Mouse (Mus musculus): Measurements from ENCODE around the gene Stum. TPM values are rescaled to one million over a fixed set of nuclear protein-coding genes. Genes with fewer than 3 reads are reported as not detected.

The Stum gene
- polyA plus RNA-seq, 1 experiment from 2014 or later: 6.4 TPM

DNA sequence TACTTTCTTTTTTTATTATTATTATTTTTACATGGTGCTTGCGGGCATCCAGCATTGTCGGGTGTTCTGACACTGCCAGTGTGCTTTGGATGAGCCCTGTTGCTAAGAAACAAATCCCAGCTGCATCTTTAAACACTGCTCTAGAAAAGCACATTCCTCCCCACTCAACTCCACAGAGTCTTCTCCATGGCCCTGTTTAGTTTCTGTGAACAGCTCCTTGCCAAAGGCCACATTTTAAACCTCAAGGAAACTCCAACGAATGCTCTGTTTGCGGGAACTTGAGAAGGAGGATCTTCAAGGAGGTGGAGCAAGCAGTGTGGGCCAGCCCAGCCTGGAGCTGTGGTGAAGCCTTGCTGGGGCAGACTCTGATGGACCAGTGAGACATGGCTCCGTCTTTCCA is 22.6 kb downstream of the Stum start:
- Histone ChIP-seq H3K36me3 (ENCODE audit: control insufficient read depth, insufficient read depth, low read length) (no peaks in the 10 kb centered on the region), H3K9me3 (ENCODE audit: control insufficient read depth, low read length) (no peaks in the 10 kb centered on the region), H3K4me1 (ENCODE audit: control insufficient read depth, insufficient read depth, low read length) (peaks cover 15% of the 10 kb centered on the region; the same call in 1 of the 2 replicates), H3K27me3 (ENCODE audit: control insufficient read depth, insufficient read depth, low read length) (no peaks in the 10 kb centered on the region), H3K4me3 (replicated peaks; ENCODE audit: low read depth, low read length) (no peak overlapping the region), H3K27ac (replicated peaks; ENCODE audit: low read depth, low read length) (no peak overlapping the region), H3K4me2 (ENCODE audit: low read length) (no peak overlapping the region), H3K9ac (replicated peaks; ENCODE audit: low read length) (no peak overlapping the region)
- DNase-seq (peak; percentile 38), ATAC-seq (ENCODE audit: low FRiP score, low TSS enrichment) (no peak)
- 35% methylated on average over 5 of the region's 5 CpGs for WGBS

DNA sequence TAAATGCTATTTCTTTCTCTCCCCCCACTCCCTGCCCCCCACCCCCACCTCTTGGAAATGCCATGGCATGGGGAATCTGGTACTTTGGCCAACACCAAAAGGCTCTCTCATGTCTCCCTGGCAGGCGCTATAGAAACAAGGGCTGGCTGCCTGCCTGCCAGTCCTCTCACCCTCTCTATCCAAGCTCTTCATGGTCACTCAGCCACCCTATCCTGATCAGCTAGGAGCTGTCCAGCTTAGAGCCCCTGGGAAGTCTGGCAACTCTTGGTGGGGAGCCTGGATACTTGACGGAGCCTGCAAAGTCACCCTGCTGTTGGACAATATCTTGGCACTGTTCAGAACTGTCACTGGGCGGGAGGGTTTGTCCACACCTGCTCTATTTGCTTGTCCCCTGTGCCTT is 24.6 kb downstream of the Stum start:
- Histone ChIP-seq H3K27me3 (ENCODE audit: control insufficient read depth, insufficient read depth, low read length) (no peaks in the 10 kb centered on the region), H3K36me3 (ENCODE audit: control insufficient read depth, insufficient read depth, low read length) (no peaks in the 10 kb centered on the region), H3K9me3 (ENCODE audit: control insufficient read depth, low read length) (no peaks in the 10 kb centered on the region), H3K4me2 (ENCODE audit: low read length) (no peak overlapping the region), H3K4me1 (ENCODE audit: control insufficient read depth, insufficient read depth, low read length) (peaks cover 15% of the 10 kb centered on the region; the same call in 1 of the 2 replicates), H3K27ac (replicated peaks; ENCODE audit: low read depth, low read length) (no peak overlapping the region), H3K9ac (replicated peaks; ENCODE audit: low read length) (no peak overlapping the region), H3K4me3 (replicated peaks; ENCODE audit: low read depth, low read length) (no peak overlapping the region)
- ATAC-seq (ENCODE audit: low FRiP score, low TSS enrichment): no peak
- no peak for DNase-seq
- 71% methylated on average over 3 of the region's 3 CpGs for WGBS

DNA sequence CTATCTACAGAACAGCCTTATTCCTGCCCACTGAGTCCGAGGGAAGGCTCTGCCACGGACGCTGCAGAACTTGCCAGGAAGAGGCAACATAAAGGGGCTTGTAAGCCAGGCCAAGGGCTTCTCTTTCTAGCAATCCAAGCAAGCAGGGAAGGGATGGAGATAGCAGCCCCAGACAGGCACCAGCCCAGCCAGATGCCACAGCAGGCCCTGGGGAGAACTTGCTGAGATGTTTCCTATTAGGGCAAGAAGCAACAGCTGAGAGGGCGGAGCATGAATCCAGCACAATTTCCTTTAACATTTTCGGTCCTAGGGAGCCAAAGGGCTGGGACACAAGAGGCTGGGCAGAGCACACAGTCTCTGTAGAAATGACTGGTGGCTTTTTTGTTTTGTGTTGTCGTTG is 25.0 kb downstream of the Stum start:
- Histone ChIP-seq H3K9ac (replicated peaks; ENCODE audit: low read length) (no peak overlapping the region), H3K4me1 (ENCODE audit: control insufficient read depth, insufficient read depth, low read length) (peaks cover 15% of the 10 kb centered on the region; the same call in 1 of the 2 replicates), H3K27me3 (ENCODE audit: control insufficient read depth, insufficient read depth, low read length) (no peaks in the 10 kb centered on the region), H3K4me3 (replicated peaks; ENCODE audit: low read depth, low read length) (no peak overlapping the region), H3K4me2 (ENCODE audit: low read length) (no peak overlapping the region), H3K36me3 (ENCODE audit: control insufficient read depth, insufficient read depth, low read length) (no peaks in the 10 kb centered on the region), H3K27ac (replicated peaks; ENCODE audit: low read depth, low read length) (no peak overlapping the region), H3K9me3 (ENCODE audit: control insufficient read depth, low read length) (no peaks in the 10 kb centered on the region)
- ATAC-seq (ENCODE audit: low FRiP score, low TSS enrichment): no peak
- 64% methylated on average over 6 of the region's 6 CpGs for whole genome bisulfite sequencing
- peak; percentile 27 for DNase-seq

DNA sequence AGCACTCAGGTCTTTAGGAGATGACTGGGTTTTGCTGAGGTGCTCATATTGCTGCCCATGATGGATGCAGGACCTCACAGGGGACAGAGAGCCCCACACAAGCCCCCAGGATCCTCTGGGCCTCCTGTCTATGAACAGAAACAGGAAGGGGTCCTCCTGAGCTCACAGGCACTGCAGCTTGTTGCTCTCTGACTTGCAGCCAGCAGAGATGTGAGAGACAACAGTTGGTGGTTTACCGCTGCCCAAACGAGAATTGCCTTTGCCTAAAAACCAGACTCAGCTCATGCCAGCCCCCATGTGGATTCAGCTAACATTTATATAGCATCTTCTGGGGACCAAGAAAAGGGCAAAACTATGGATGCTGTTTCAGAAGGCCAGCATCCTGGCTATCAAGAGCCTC is 33.7 kb downstream of the Stum start:
- ATAC-seq (ENCODE audit: low FRiP score, low TSS enrichment): no peak
- Histone ChIP-seq H3K9ac (replicated peaks; ENCODE audit: low read length) (0 out of 2 replicates have a peak overlapping the region, but pooled peaks have one; percentile 6), H3K4me3 (replicated peaks; ENCODE audit: low read depth, low read length) (no peak overlapping the region), H3K27ac (replicated peaks; ENCODE audit: low read depth, low read length) (no peak overlapping the region), H3K4me2 (ENCODE audit: low read length) (no peak overlapping the region), H3K27me3 (ENCODE audit: control insufficient read depth, insufficient read depth, low read length) (no peaks in the 10 kb centered on the region), H3K9me3 (ENCODE audit: control insufficient read depth, low read length) (no peaks in the 10 kb centered on the region), H3K4me1 (ENCODE audit: control insufficient read depth, insufficient read depth, low read length) (no peaks in the 10 kb centered on the region), H3K36me3 (ENCODE audit: control insufficient read depth, insufficient read depth, low read length) (no peaks in the 10 kb centered on the region)
- no peak for DNase-seq
- WGBS: 74% methylated on average over 2 of the region's 2 CpGs

DNA sequence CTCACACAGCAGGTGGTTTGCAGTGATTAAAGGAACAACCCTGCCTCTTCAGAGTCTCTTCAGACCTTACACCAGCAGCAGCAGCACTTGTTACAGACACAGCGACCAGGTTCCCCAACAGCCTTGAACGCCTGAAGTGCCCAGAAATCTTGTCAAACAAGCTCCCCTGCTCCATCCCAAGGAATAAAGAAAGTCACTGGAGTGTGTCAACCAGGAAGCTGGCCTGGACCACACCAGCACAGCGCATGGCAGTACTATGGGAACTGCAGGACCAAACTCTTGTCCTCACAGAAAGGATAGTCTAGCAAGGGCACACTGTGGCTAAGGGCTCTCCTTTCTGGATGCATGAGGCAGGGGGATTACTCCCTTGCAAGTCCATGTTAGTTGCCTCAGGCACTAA is 38.9 kb downstream of the Stum start:
- Histone ChIP-seq H3K4me2 (ENCODE audit: low read length) (no peak overlapping the region), H3K27ac (replicated peaks; ENCODE audit: low read depth, low read length) (no peak overlapping the region), H3K9ac (replicated peaks; ENCODE audit: low read length) (no peak overlapping the region), H3K27me3 (ENCODE audit: control insufficient read depth, insufficient read depth, low read length) (no peaks in the 10 kb centered on the region), H3K4me3 (replicated peaks; ENCODE audit: low read depth, low read length) (no peak overlapping the region), H3K9me3 (ENCODE audit: control insufficient read depth, low read length) (no peaks in the 10 kb centered on the region), H3K4me1 (ENCODE audit: control insufficient read depth, insufficient read depth, low read length) (no peaks in the 10 kb centered on the region), H3K36me3 (ENCODE audit: control insufficient read depth, insufficient read depth, low read length) (no peaks in the 10 kb centered on the region)
- DNase-seq (no peak), ATAC-seq (ENCODE audit: low FRiP score, low TSS enrichment) (no peak)
- 53% methylated on average over 3 of the region's 3 CpGs for WGBS

DNA sequence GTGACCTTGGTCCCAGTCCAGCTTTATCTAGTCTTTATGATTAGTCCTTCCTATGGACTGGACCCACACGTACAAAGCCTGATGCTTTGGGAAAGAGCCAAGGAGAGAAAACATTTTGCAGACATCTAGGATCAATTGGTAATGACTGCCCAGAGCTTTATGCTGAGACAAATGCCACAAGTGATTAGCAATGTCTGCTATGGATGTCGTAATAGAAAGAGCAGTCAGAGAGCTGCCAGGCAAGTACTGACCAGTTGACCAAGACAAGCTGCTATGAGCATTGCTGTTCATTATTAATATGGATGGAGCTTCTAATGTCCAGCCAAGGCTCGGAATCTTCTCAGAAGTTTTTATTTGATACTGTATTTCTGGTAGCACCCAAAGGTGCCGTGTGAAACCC is 43.8 kb downstream of the Stum start:
- Histone ChIP-seq H3K27ac (replicated peaks; ENCODE audit: low read depth, low read length) (no peak overlapping the region), H3K36me3 (ENCODE audit: control insufficient read depth, insufficient read depth, low read length) (no peaks in the 10 kb centered on the region), H3K9me3 (ENCODE audit: control insufficient read depth, low read length) (no peaks in the 10 kb centered on the region), H3K4me2 (ENCODE audit: low read length) (no peak overlapping the region), H3K27me3 (ENCODE audit: control insufficient read depth, insufficient read depth, low read length) (no peaks in the 10 kb centered on the region), H3K9ac (replicated peaks; ENCODE audit: low read length) (no peak overlapping the region), H3K4me1 (ENCODE audit: control insufficient read depth, insufficient read depth, low read length) (peaks cover 4% of the 10 kb centered on the region; the same call in 1 of the 2 replicates), H3K4me3 (replicated peaks; ENCODE audit: low read depth, low read length) (no peak overlapping the region)
- no peak for DNase-seq
- no peak for ATAC-seq (ENCODE audit: low FRiP score, low TSS enrichment)
- 80% methylated on average over 4 of the region's 4 CpGs for WGBS

DNA sequence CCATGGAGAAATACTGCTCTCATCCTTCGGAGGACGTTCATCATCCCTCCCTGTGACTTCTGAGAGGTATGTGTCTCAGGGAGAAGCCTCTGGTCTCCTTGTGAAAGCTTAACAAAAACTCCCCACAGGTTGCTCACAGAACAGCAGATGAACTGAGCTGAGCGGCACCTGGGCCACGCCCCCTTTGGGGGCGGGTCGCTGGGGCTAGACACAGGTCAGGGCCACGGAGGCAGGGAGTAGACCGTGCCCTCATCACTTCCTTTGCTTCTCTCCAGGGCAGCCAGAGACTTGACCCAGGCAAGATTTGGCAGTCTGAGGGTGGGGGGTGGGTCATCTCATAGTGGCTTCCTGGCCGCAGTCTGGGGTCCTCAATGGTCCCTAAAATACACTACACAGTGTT is 48.4 kb downstream of the Stum start:
- H3K4me3 ChIP-seq (replicated peaks; ENCODE audit: low read depth, low read length): no peak overlapping the region
- no peaks in the 10 kb centered on the region for H3K9me3 ChIP-seq (ENCODE audit: control insufficient read depth, low read length)
- no peak overlapping the region for H3K4me2 ChIP-seq (ENCODE audit: low read length)
- H3K27me3 ChIP-seq (ENCODE audit: control insufficient read depth, insufficient read depth, low read length): no peaks in the 10 kb centered on the region
- 12% methylated on average over 9 of the region's 9 CpGs for WGBS
- H3K9ac ChIP-seq (replicated peaks; ENCODE audit: low read length): no peak overlapping the region
- no peak overlapping the region for H3K27ac ChIP-seq (replicated peaks; ENCODE audit: low read depth, low read length)
- ATAC-seq (ENCODE audit: low FRiP score, low TSS enrichment) (no peak; the same call in 1 of the 2 replicates), DNase-seq (no peak)
- peaks cover 15% of the 10 kb centered on the region; the same call in 1 of the 2 replicates for H3K4me1 ChIP-seq (ENCODE audit: control insufficient read depth, insufficient read depth, low read length)
- H3K36me3 ChIP-seq (ENCODE audit: control insufficient read depth, insufficient read depth, low read length): no peaks in the 10 kb centered on the region

DNA sequence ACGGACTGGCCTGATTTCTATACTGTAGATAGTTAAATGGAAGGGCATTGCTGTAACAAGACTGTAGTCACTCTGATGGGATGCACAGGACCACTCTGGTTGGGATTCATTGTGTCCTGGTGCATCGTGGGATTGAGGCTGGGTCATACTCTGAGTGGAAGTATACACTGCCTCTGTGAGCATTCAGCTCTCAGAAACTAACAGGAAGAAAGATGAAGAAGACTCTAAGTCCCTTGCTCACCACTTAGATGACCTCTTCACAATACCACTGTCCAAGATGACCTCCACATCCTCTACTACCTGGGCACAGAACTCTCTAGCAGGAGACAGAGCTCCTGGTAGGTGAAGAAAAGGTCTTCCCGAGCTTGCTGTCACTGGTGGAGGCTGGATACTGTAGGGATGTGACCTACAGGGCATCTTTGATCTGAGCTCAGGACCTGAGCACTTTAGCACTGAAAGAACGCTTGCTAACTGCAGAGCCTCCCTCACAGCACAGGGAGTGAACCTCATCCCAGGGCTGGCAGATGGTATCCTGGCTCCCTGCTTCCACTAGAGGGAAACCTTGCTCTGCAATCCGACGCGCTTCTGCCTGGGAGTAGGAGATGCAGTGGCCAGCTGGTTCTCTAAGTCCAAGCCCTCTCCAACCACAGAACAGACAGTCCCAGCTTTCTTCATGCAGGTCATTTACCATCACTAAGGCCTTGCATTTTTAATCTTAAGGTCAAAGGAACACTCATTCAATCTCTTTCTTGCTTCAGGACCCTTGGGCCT is 49.3 kb downstream of the Stum start:
- no peak overlapping the region for H3K4me3 ChIP-seq (replicated peaks; ENCODE audit: low read depth, low read length)
- peaks cover 15% of the 10 kb centered on the region; the same call in 1 of the 2 replicates for H3K4me1 ChIP-seq (ENCODE audit: control insufficient read depth, insufficient read depth, low read length)
- H3K9ac ChIP-seq (replicated peaks; ENCODE audit: low read length): no peak overlapping the region
- WGBS: 16% methylated on average over 7 of the region's 7 CpGs
- H3K4me2 ChIP-seq (ENCODE audit: low read length): no peak overlapping the region
- H3K27ac ChIP-seq (replicated peaks; ENCODE audit: low read depth, low read length): no peak overlapping the region
- ATAC-seq (ENCODE audit: low FRiP score, low TSS enrichment): peak; percentile 79
- no peaks in the 10 kb centered on the region for H3K36me3 ChIP-seq (ENCODE audit: control insufficient read depth, insufficient read depth, low read length)
- no peaks in the 10 kb centered on the region for H3K9me3 ChIP-seq (ENCODE audit: control insufficient read depth, low read length)
- DNase-seq: peak; percentile 93
- no peaks in the 10 kb centered on the region for H3K27me3 ChIP-seq (ENCODE audit: control insufficient read depth, insufficient read depth, low read length)

DNA sequence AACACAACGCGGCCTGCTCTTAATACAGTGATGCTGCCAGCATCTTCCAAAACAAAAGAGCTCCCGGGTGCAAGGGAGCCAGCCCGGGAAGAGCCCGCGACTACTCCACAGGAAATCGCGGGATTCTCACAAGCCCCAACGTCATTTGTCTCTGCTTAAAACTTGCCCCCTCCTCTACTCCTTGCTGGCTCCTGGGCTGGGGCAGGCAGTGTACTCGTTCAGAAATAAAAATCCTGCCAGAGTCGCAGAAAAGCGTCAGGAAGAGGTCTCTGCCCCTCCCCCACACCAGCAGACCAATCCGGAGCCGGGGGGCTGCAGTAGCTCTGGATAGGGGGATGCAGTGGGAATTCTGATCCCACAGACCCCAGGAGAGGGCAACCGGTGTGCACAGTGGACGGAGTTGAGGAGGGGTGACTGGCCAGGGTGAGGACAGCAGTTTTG is 50.2 kb downstream of the Stum start:
- ATAC-seq (ENCODE audit: low FRiP score, low TSS enrichment) (0 out of 2 replicates have a peak, but pooled peaks have one; percentile 47), DNase-seq (peak; percentile 77)
- no peaks in the 10 kb centered on the region for H3K36me3 ChIP-seq (ENCODE audit: control insufficient read depth, insufficient read depth, low read length)
- H3K4me2 ChIP-seq (ENCODE audit: low read length): peak overlapping the region; percentile 69
- no peaks in the 10 kb centered on the region for H3K9me3 ChIP-seq (ENCODE audit: control insufficient read depth, low read length)
- peaks cover 15% of the 10 kb centered on the region; the same call in 1 of the 2 replicates for H3K4me1 ChIP-seq (ENCODE audit: control insufficient read depth, insufficient read depth, low read length)
- H3K27ac ChIP-seq (replicated peaks; ENCODE audit: low read depth, low read length): peak overlapping the region; percentile 37; the same call in 1 of the 2 replicates
- no peaks in the 10 kb centered on the region for H3K27me3 ChIP-seq (ENCODE audit: control insufficient read depth, insufficient read depth, low read length)
- H3K9ac ChIP-seq (replicated peaks; ENCODE audit: low read length): peak overlapping the region; percentile 57
- under 1% methylated on average over 16 of the region's 16 CpGs for WGBS
- peak overlapping the region; percentile 37 for H3K4me3 ChIP-seq (replicated peaks; ENCODE audit: low read depth, low read length)
